Mouse (Mus musculus): Measurements from ENCODE around the gene Il27. TPM values are rescaled to one million over a fixed set of nuclear protein-coding genes. Genes with fewer than 3 reads are reported as not detected.

Il27 gene
- total RNA-seq (2015), result 0.81 TPM in 1 of 2 replicates, not detected in the other
- total RNA-seq (2017), result 0.29 and 1.1 TPM in 2 replicates

GRCm38 (mm10) chr7:126594862-126595561 lies at the start of gene Il27:
Gene Il27 (minus strand): TSS chr7:126594941.
- peak; percentile 61 for ATAC-seq (replicated peaks; ENCODE audit: poor library complexity)

GRCm38 (mm10) chr7:126644345-126644744 lies 49.6 kb upstream of the Il27 start:
- no peak for ATAC-seq (replicated peaks; ENCODE audit: poor library complexity)

- ATAC-seq (replicated peaks; ENCODE audit: poor library complexity), result peak; percentile 11; the same call in 1 of the 2 replicates
Observed at GRCm38 (mm10) chr7:126643244-126643617, 48.5 kb upstream of the Il27 start.

- peak; percentile 23; the same call in 1 of the 2 replicates for ATAC-seq (replicated peaks; ENCODE audit: poor library complexity)
Observed at GRCm38 (mm10) chr7:126642545-126643243, 48.0 kb upstream of the Il27 start.

- ATAC-seq (replicated peaks; ENCODE audit: poor library complexity), result peak; percentile 91
Observed at GRCm38 (mm10) chr7:126636733-126637520, 42.2 kb upstream of the Il27 start.

GRCm38 (mm10) chr7:126635375-126635774 lies 40.6 kb upstream of the Il27 start:
- ATAC-seq (replicated peaks; ENCODE audit: poor library complexity), result no peak

GRCm38 (mm10) chr7:126632478-126632877 lies 37.7 kb upstream of the Il27 start:
- ATAC-seq (replicated peaks; ENCODE audit: poor library complexity), result peak; percentile 61

GRCm38 (mm10) chr7:126630824-126631518 lies 36.2 kb upstream of the Il27 start, which contains the start of gene Nupr1:
Gene Nupr1 (minus strand): TSS chr7:126630861.
- no peak for ATAC-seq (replicated peaks; ENCODE audit: poor library complexity)

GRCm38 (mm10) chr7:126629915-126630314 lies 35.2 kb upstream of the Il27 start:
- no peak for ATAC-seq (replicated peaks; ENCODE audit: poor library complexity)

- no peak for ATAC-seq (replicated peaks; ENCODE audit: poor library complexity)
Observed at GRCm38 (mm10) chr7:126628111-126628510, 33.4 kb upstream of the Il27 start.

GRCm38 (mm10) chr7:126625807-126626600 lies 31.3 kb upstream of the Il27 start:
- no peak for ATAC-seq (replicated peaks; ENCODE audit: poor library complexity)

- ATAC-seq (replicated peaks; ENCODE audit: poor library complexity), result peak; percentile 55
Observed at GRCm38 (mm10) chr7:126625369-126625768, 30.6 kb upstream of the Il27 start.

- ATAC-seq (replicated peaks; ENCODE audit: poor library complexity), result no peak
Observed at GRCm38 (mm10) chr7:126624774-126625173, 30.0 kb upstream of the Il27 start.

- peak; percentile 45; the same call in 1 of the 2 replicates for ATAC-seq (replicated peaks; ENCODE audit: poor library complexity)
Observed at GRCm38 (mm10) chr7:126623381-126623780, 28.6 kb upstream of the Il27 start.

- peak; percentile 81 for ATAC-seq (replicated peaks; ENCODE audit: poor library complexity)
Observed at GRCm38 (mm10) chr7:126621452-126622359, 27.0 kb upstream of the Il27 start.

- ATAC-seq (replicated peaks; ENCODE audit: poor library complexity), result no peak
Observed at GRCm38 (mm10) chr7:126619559-126620275, 25.0 kb upstream of the Il27 start.

GRCm38 (mm10) chr7:126616707-126617106 lies 22.0 kb upstream of the Il27 start:
- ATAC-seq (replicated peaks; ENCODE audit: poor library complexity), result peak; percentile 45; the same call in 1 of the 2 replicates

- ATAC-seq (replicated peaks; ENCODE audit: poor library complexity), result no peak
Observed at GRCm38 (mm10) chr7:126612736-126613135, 18.0 kb upstream of the Il27 start.
